Mouse (Mus musculus): Measurements from ENCODE around the gene Fxyd2.

Gene Fxyd2

GRCm38 (mm10) chr9:45399434-45399833, at the start of gene Fxyd2:
Fxyd2 (plus strand) TSS chr9:45399669.
- in situ Hi-C loops (cut with MboI; ENCODE audit: low pct_unique_long_range_greater_than_20kb in 1 of 2, low sequenced_read_pairs in 2 of 2, unreplicated experiment in 1 of 2), result no loop called here

GRCm38 (mm10) chr9:45349851-45350250, 49.6 kb upstream of the Fxyd2 start:
- in situ Hi-C loops (cut with MboI; ENCODE audit: low pct_unique_long_range_greater_than_20kb in 1 of 2, low sequenced_read_pairs in 2 of 2, unreplicated experiment in 1 of 2), result loop anchor here (5.0 kb wide), 2 partner anchors 32 to 42 kb away; no protein-coding TSS in a partner anchor

- in situ Hi-C loops (cut with MboI; ENCODE audit: low pct_unique_long_range_greater_than_20kb in 1 of 2, low sequenced_read_pairs in 2 of 2, unreplicated experiment in 1 of 2), result no loop called here
Measured at GRCm38 (mm10) chr9:45355192-45355591, 44.3 kb upstream of the Fxyd2 start.

GRCm38 (mm10) chr9:45358356-45358755, 41.1 kb upstream of the Fxyd2 start:
- in situ Hi-C loops (cut with MboI; ENCODE audit: low pct_unique_long_range_greater_than_20kb in 1 of 2, low sequenced_read_pairs in 2 of 2, unreplicated experiment in 1 of 2), result no loop called here

GRCm38 (mm10) chr9:45362051-45362461, 37.4 kb upstream of the Fxyd2 start:
- in situ Hi-C loops (cut with MboI; ENCODE audit: low pct_unique_long_range_greater_than_20kb in 1 of 2, low sequenced_read_pairs in 2 of 2, unreplicated experiment in 1 of 2), result no loop called here

GRCm38 (mm10) chr9:45363639-45364214, 35.7 kb upstream of the Fxyd2 start:
- in situ Hi-C loops (cut with MboI; ENCODE audit: low pct_unique_long_range_greater_than_20kb in 1 of 2, low sequenced_read_pairs in 2 of 2, unreplicated experiment in 1 of 2), result no loop called here

GRCm38 (mm10) chr9:45367716-45368115, 31.8 kb upstream of the Fxyd2 start:
- in situ Hi-C loops (cut with MboI; ENCODE audit: low pct_unique_long_range_greater_than_20kb in 1 of 2, low sequenced_read_pairs in 2 of 2, unreplicated experiment in 1 of 2), result no loop called here

GRCm38 (mm10) chr9:45368341-45368901, 31.0 kb upstream of the Fxyd2 start:
- in situ Hi-C loops (cut with MboI; ENCODE audit: low pct_unique_long_range_greater_than_20kb in 1 of 2, low sequenced_read_pairs in 2 of 2, unreplicated experiment in 1 of 2), result no loop called here

- in situ Hi-C loops (cut with MboI; ENCODE audit: low pct_unique_long_range_greater_than_20kb in 1 of 2, low sequenced_read_pairs in 2 of 2, unreplicated experiment in 1 of 2), result no loop called here
Measured at GRCm38 (mm10) chr9:45370117-45370561, 29.3 kb upstream of the Fxyd2 start, which contains the start of gene Fxyd6. Fxyd6 (plus strand) TSS chr9:45370185.

- in situ Hi-C loops (cut with MboI; ENCODE audit: low pct_unique_long_range_greater_than_20kb in 1 of 2, low sequenced_read_pairs in 2 of 2, unreplicated experiment in 1 of 2), result no loop called here
Measured at GRCm38 (mm10) chr9:45370616-45371336, 28.7 kb upstream of the Fxyd2 start.

GRCm38 (mm10) chr9:45371337-45371707, 28.1 kb upstream of the Fxyd2 start:
- in situ Hi-C loops (cut with MboI; ENCODE audit: low pct_unique_long_range_greater_than_20kb in 1 of 2, low sequenced_read_pairs in 2 of 2, unreplicated experiment in 1 of 2), result no loop called here

GRCm38 (mm10) chr9:45373896-45374295, 25.6 kb upstream of the Fxyd2 start:
- in situ Hi-C loops (cut with MboI; ENCODE audit: low pct_unique_long_range_greater_than_20kb in 1 of 2, low sequenced_read_pairs in 2 of 2, unreplicated experiment in 1 of 2), result no loop called here

- in situ Hi-C loops (cut with MboI; ENCODE audit: low pct_unique_long_range_greater_than_20kb in 1 of 2, low sequenced_read_pairs in 2 of 2, unreplicated experiment in 1 of 2), result no loop called here
Measured at GRCm38 (mm10) chr9:45374988-45375502, 24.4 kb upstream of the Fxyd2 start.

GRCm38 (mm10) chr9:45376427-45376826, 23.0 kb upstream of the Fxyd2 start:
- in situ Hi-C loops (cut with MboI; ENCODE audit: low pct_unique_long_range_greater_than_20kb in 1 of 2, low sequenced_read_pairs in 2 of 2, unreplicated experiment in 1 of 2), result no loop called here

- in situ Hi-C loops (cut with MboI; ENCODE audit: low pct_unique_long_range_greater_than_20kb in 1 of 2, low sequenced_read_pairs in 2 of 2, unreplicated experiment in 1 of 2), result no loop called here
Measured at GRCm38 (mm10) chr9:45376883-45377282, 22.6 kb upstream of the Fxyd2 start.

GRCm38 (mm10) chr9:45380411-45381251, 18.8 kb upstream of the Fxyd2 start:
- in situ Hi-C loops (cut with MboI; ENCODE audit: low pct_unique_long_range_greater_than_20kb in 1 of 2, low sequenced_read_pairs in 2 of 2, unreplicated experiment in 1 of 2), result loop anchor here in 1 of 2 experiments (5.0 to 10.0 kb wide), 2 partner anchors 33 to 76 kb away; no protein-coding TSS in a partner anchor

- in situ Hi-C loops (cut with MboI; ENCODE audit: low pct_unique_long_range_greater_than_20kb in 1 of 2, low sequenced_read_pairs in 2 of 2, unreplicated experiment in 1 of 2), result loop anchor here in 1 of 2 experiments (5.0 to 10.0 kb wide), 2 partner anchors 35 to 78 kb away; no protein-coding TSS in a partner anchor
Measured at GRCm38 (mm10) chr9:45382336-45382735, 17.1 kb upstream of the Fxyd2 start.

- in situ Hi-C loops (cut with MboI; ENCODE audit: low pct_unique_long_range_greater_than_20kb in 1 of 2, low sequenced_read_pairs in 2 of 2, unreplicated experiment in 1 of 2), result loop anchor here in 1 of 2 experiments (5.0 to 10.0 kb wide), 2 partner anchors 36 to 78 kb away; no protein-coding TSS in a partner anchor
Measured at GRCm38 (mm10) chr9:45382834-45383233, 16.6 kb upstream of the Fxyd2 start.

All from mouse embryonic stem cell (cell line).